In the genomic region with DNA sequence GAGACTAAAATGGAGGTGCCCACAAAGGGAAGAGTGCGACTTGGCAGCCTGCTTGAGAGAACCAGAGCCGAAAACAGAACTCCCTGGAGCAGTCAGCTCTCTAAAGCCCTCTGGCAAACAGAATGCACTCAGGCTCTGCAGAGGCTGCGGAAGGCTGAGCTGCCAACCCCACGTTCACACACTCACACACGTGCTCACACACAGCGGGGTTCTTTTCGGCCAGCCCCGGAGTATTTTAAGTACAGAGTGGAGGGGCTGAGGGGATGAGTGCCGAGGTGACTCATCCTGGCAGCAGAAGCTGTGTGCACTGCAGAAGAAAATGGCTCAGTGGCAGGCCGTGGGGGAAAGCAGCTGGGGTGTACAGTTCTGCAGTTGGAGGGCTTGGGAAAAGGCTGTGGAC, we compare ENCODE assay signal across 8 mouse cellular contexts. TPM values are rescaled to one million over a fixed set of nuclear protein-coding genes. Genes with fewer than 3 reads are reported as not detected.
DNase-seq lines count a peak whose midpoint lies in the region; ATAC-seq lines count a peak whose summit lies in the region.
"Had no signal": no experiment of that assay in that cellular context is flagged by ENCODE, and none has a peak within 500 bp of the region (broad histone marks: within the 10 kb centered on the region; RNA-seq: fewer than 3 reads in every experiment).

No protein-coding gene starts in this region.

- no peaks in the 10 kb centered on the region for H3K36me3 ChIP-seq in intestine, embryonic 15.5 days

- H3K4me3 ChIP-seq in intestine, embryonic 15.5 days (replicated peaks) = 0 out of 2 replicates have a peak overlapping the region, but pooled peaks have one; percentile 9

- H3K27me3 ChIP-seq in intestine, embryonic 15.5 days (replicated peaks) = peaks cover 6% of the 10 kb centered on the region; the same call in 1 of the 2 replicates

- DNase-seq in NIH3T3 (ENCODE audit: low read depth) = peak; percentile 89
- DNase-seq in brain, adult 2 months (ENCODE audit: low read depth, low spot score) = peak; percentile 98
- DNase-seq in gastrocnemius, adult 8-10 months (ENCODE audit: low spot score in 2 of 2) = peak; percentile 14 to 46
- DNase-seq in left cerebral cortex, adult 9 months (ENCODE audit: low spot score in 2 of 2) = peak; percentile 88 to 93
- DNase-seq in retina, embryonic 14.5 days (ENCODE audit: low spot score) = peak; percentile 25

- peak overlapping the region; percentile 81 for H3K27ac ChIP-seq in intestine, embryonic 15.5 days
- H3K27ac ChIP-seq: macrophage had no signal

- H3K4me1 ChIP-seq in intestine, embryonic 15.5 days (replicated peaks) = peaks cover 12% of the 10 kb centered on the region

- peak overlapping the region; percentile 46 for H3K4me2 ChIP-seq in intestine, embryonic 15.5 days (replicated peaks)

- no peak for ATAC-seq in intestine, embryonic 15.5 days
- no peak for ATAC-seq in granulocyte monocyte progenitor cell, adult 5-6 weeks (replicated peaks; ENCODE audit: poor library complexity, severe bottlenecking)

- no peaks in the 10 kb centered on the region for H3K9me3 ChIP-seq in intestine, embryonic 15.5 days

- 38% methylated on average over 10 of the region's 10 CpGs for WGBS in intestine, embryonic 15.5 days

- peak overlapping the region; percentile 26; the same call in 1 of the 2 replicates for H3K9ac ChIP-seq in intestine, embryonic 15.5 days

RNA-seq across cellular contexts. Expression of gene Atp1b1, which starts 3.6 kb away (rescaled TPM):
- total RNA-seq in gastrocnemius, adult 8-10 months (2022) = 100 to 1,000 TPM; 111 to 182 (median 171) TPM
- 203 TPM in 2 replicates for polyA plus RNA-seq in intestine, embryonic 15.5 days (2015; fragmentation: Nextera tagmentation; extraction: Ambion mirVana)
- 7.5 and 8.7 TPM in 2 replicates for total RNA-seq in granulocyte monocyte progenitor cell, adult 5-6 weeks (2014; fragmentation: Nextera tagmentation)
- total RNA-seq in granulocyte monocyte progenitor cell, adult 5-6 weeks (2017) = 5.6 and 8.1 TPM in 2 replicates

Comparison
In these comparisons a context has a peak if more than half of its experiments do, and no peak if none do; other contexts are left out.
1. DNase-seq: peak in every context shown above with its lines; median percentile 98 in brain, adult 2 months; 90 in left cerebral cortex, adult 9 months; 89 in NIH3T3; 30 in gastrocnemius, adult 8-10 months; 25 in retina, embryonic 14.5 days.
2. RNA of gene Atp1b1, which starts 3.6 kb away (total RNA-seq): 111 to 182 TPM in gastrocnemius, adult 8-10 months; 5.6 to 8.7 TPM in granulocyte monocyte progenitor cell, adult 5-6 weeks; every median in the first group is over 10 times any median in the second.